Mouse (Mus musculus): ENCODE measurements at regions not wholly inside any gene's neighbourhood (a gene's known extent, or its start where the extent isn't known, plus 50 kb on each side); places are given as distances from the start of the nearest gene placed in this dataset.
"Not testable (repeated sequence)": the region's sequence is repeated elsewhere in the genome, so short reads cannot be mapped to it uniquely, and the experiment has no call there.

- no peak for DNase-seq (ENCODE audit: extremely low spot score, low spot score)
These were observed 123.8 kb upstream of the Nabp1 start for GRCm38 (mm10) chr1:51602071-51602470.

GRCm38 (mm10) chr1:51600425-51600824, 122.2 kb upstream of the Nabp1 start:
- no peak for DNase-seq (ENCODE audit: extremely low spot score, low spot score)

GRCm38 (mm10) chr1:51596935-51597820, 119.0 kb upstream of the Nabp1 start:
- peak; percentile 81 for DNase-seq (ENCODE audit: extremely low spot score, low spot score)

- no peak for DNase-seq (ENCODE audit: extremely low spot score, low spot score)
These were observed 116.4 kb upstream of the Nabp1 start for GRCm38 (mm10) chr1:51594666-51595065.

- DNase-seq (ENCODE audit: extremely low spot score, low spot score): no peak
These were observed 115.6 kb upstream of the Nabp1 start for GRCm38 (mm10) chr1:51593621-51594441.

- DNase-seq (ENCODE audit: extremely low spot score, low spot score): no peak
These were observed 113.7 kb upstream of the Nabp1 start for GRCm38 (mm10) chr1:51591886-51592285.

- no peak for DNase-seq (ENCODE audit: extremely low spot score, low spot score)
These were observed 112.6 kb upstream of the Nabp1 start for GRCm38 (mm10) chr1:51590606-51591400.

GRCm38 (mm10) chr1:51584925-51585424, 106.8 kb upstream of the Nabp1 start:
- DNase-seq (ENCODE audit: extremely low spot score, low spot score): no peak

- DNase-seq (ENCODE audit: extremely low spot score, low spot score): no peak
These were observed 105.6 kb upstream of the Nabp1 start for GRCm38 (mm10) chr1:51583871-51584270.

GRCm38 (mm10) chr1:51580074-51580473, 101.8 kb upstream of the Nabp1 start:
- no peak for DNase-seq (ENCODE audit: extremely low spot score, low spot score)

- DNase-seq (ENCODE audit: extremely low spot score, low spot score): no peak
These were observed 99.5 kb upstream of the Nabp1 start for GRCm38 (mm10) chr1:51577701-51578100.

- no peak for DNase-seq (ENCODE audit: extremely low spot score, low spot score)
These were observed 94.3 kb upstream of the Nabp1 start for GRCm38 (mm10) chr1:51572314-51573078.

GRCm38 (mm10) chr1:51569625-51570024, 91.4 kb upstream of the Nabp1 start:
- no peak for DNase-seq (ENCODE audit: extremely low spot score, low spot score)

GRCm38 (mm10) chr1:51566170-51566649, 88.0 kb upstream of the Nabp1 start:
- DNase-seq (ENCODE audit: extremely low spot score, low spot score): no peak

GRCm38 (mm10) chr1:51556616-51557015, 78.4 kb upstream of the Nabp1 start:
- DNase-seq (ENCODE audit: extremely low spot score, low spot score): not testable (repeated sequence)

GRCm38 (mm10) chr1:51553738-51554137, 75.5 kb upstream of the Nabp1 start:
- DNase-seq (ENCODE audit: extremely low spot score, low spot score): no peak

GRCm38 (mm10) chr1:51551624-51552023, 73.4 kb upstream of the Nabp1 start:
- no peak for DNase-seq (ENCODE audit: extremely low spot score, low spot score)

GRCm38 (mm10) chr1:51542801-51543200, 64.6 kb upstream of the Nabp1 start:
- DNase-seq (ENCODE audit: extremely low spot score, low spot score): no peak

- no peak for DNase-seq (ENCODE audit: extremely low spot score, low spot score)
These were observed 61.4 kb upstream of the Nabp1 start for GRCm38 (mm10) chr1:51539634-51540033.

GRCm38 (mm10) chr1:51538836-51539235, 60.6 kb upstream of the Nabp1 start:
- DNase-seq (ENCODE audit: extremely low spot score, low spot score): no peak

Measured in neural tube, embryonic 10.5 days (tissue).